Mouse (Mus musculus): ENCODE measurements around the gene Svep1. TPM values are rescaled to one million over a fixed set of nuclear protein-coding genes. Genes with fewer than 3 reads are reported as not detected.

Svep1 gene
- polyA plus RNA-seq, 1 experiment from 2014 or later: 3.4 TPM

Other genes starting within 250 kb of the Svep1 start
- gene Txndc8, start 197.7 kb downstream of the Svep1 start, polyA plus RNA-seq (2016; fragmentation: Nextera tagmentation; extraction: Ambion mirVana): not detected in 2 replicates
- gene Musk, start 79.1 kb upstream of the Svep1 start, polyA plus RNA-seq (2016; fragmentation: Nextera tagmentation; extraction: Ambion mirVana): 0.05 TPM in 1 of 2 replicates, not detected in the other

Measured in heart, embryonic 10.5 days (tissue).